Mouse (Mus musculus) skeletal muscle tissue, adult 2 months (tissue): ENCODE measurements around the gene Csgalnact2.

ENCODE experiments used
- DNase-seq: peaks from one replicate; pipeline ENCODE4 v3.0.0-alpha.2; 2012; ENCODE audit warnings: low read depth, low spot score

The Csgalnact2 gene

GRCm38 (mm10) chr6:118137148-118137547, 1.8 kb downstream of the Csgalnact2 start:
- DNase-seq: no peak

GRCm38 (mm10) chr6:118134461-118134860, 4.5 kb downstream of the Csgalnact2 start:
- DNase-seq: no peak

- no peak for DNase-seq
Observed at GRCm38 (mm10) chr6:118130022-118130421, 8.9 kb downstream of the Csgalnact2 start.

GRCm38 (mm10) chr6:118127827-118128487, 11.0 kb downstream of the Csgalnact2 start:
- no peak for DNase-seq

GRCm38 (mm10) chr6:118127198-118127597, 11.7 kb downstream of the Csgalnact2 start:
- no peak for DNase-seq

- DNase-seq: no peak
Observed at GRCm38 (mm10) chr6:118126577-118126976, 12.4 kb downstream of the Csgalnact2 start.

- peak; percentile 32 for DNase-seq
Observed at GRCm38 (mm10) chr6:118122767-118123166, 16.2 kb downstream of the Csgalnact2 start.

GRCm38 (mm10) chr6:118111810-118112209, 27.1 kb downstream of the Csgalnact2 start:
- no peak for DNase-seq

- DNase-seq: no peak
Observed at GRCm38 (mm10) chr6:118099311-118099802, 39.6 kb downstream of the Csgalnact2 start.

GRCm38 (mm10) chr6:118097765-118098365, 41.1 kb downstream of the Csgalnact2 start:
- DNase-seq: no peak

- no peak for DNase-seq
Observed at GRCm38 (mm10) chr6:118090827-118091226, 48.1 kb downstream of the Csgalnact2 start.

GRCm38 (mm10) chr6:118088750-118089440, 50.0 kb downstream of the Csgalnact2 start:
- no peak for DNase-seq

GRCm38 (mm10) chr6:118087955-118088354, 51.0 kb downstream of the Csgalnact2 start:
- DNase-seq: no peak

- DNase-seq: no peak
Observed at GRCm38 (mm10) chr6:118084596-118084995, 54.3 kb downstream of the Csgalnact2 start.

GRCm38 (mm10) chr6:118083608-118084007, 55.3 kb downstream of the Csgalnact2 start:
- no peak for DNase-seq

GRCm38 (mm10) chr6:118082384-118082783, 56.6 kb downstream of the Csgalnact2 start:
- no peak for DNase-seq

GRCm38 (mm10) chr6:118080711-118081110, 58.2 kb downstream of the Csgalnact2 start:
- no peak for DNase-seq

- DNase-seq: no peak
Observed at GRCm38 (mm10) chr6:118079762-118080465, 59.0 kb downstream of the Csgalnact2 start.

- DNase-seq: no peak
Observed at GRCm38 (mm10) chr6:118079292-118079691, 59.6 kb downstream of the Csgalnact2 start.

GRCm38 (mm10) chr6:118078751-118079150, 60.2 kb downstream of the Csgalnact2 start:
- no peak for DNase-seq

- no peak for DNase-seq
Observed at GRCm38 (mm10) chr6:118077421-118077820, 61.5 kb downstream of the Csgalnact2 start.

GRCm38 (mm10) chr6:118076748-118077147, 62.2 kb downstream of the Csgalnact2 start:
- DNase-seq: no peak
